ENCODE assay signal across 11 mouse cellular contexts in genomic region chr17:45889451-45889850, GRCm38 (mm10).
DNase-seq lines count a peak whose midpoint lies in the region; ATAC-seq and TF ChIP-seq lines count a peak whose summit lies in the region.
"Had no signal": no experiment of that assay in that cellular context is flagged by ENCODE, and none has a peak within 500 bp of the region (broad histone marks: within the 10 kb centered on the region; RNA-seq: fewer than 3 reads in every experiment).

No protein-coding gene starts in this region.

- no peak overlapping the region for H3K4me3 ChIP-seq in embryonic facial prominence, embryonic 15.5 days (replicated peaks)
- H3K4me3 ChIP-seq in lung, postnatal 0 days (ENCODE audit: low read depth, low read length) = no peak overlapping the region
- H3K4me3 ChIP-seq: forebrain, embryonic 15.5 days; intestine, embryonic 15.5 days; neural tube, embryonic 13.5 days had no signal

- H3K9me3 ChIP-seq in embryonic facial prominence, embryonic 15.5 days (replicated peaks) = no peaks in the 10 kb centered on the region
- no peaks in the 10 kb centered on the region for H3K9me3 ChIP-seq in lung, postnatal 0 days (ENCODE audit: low read length)
- H3K9me3 ChIP-seq: forebrain, embryonic 15.5 days; intestine, embryonic 15.5 days; neural tube, embryonic 13.5 days had no signal

- DNase-seq in kidney, adult 18-20 months = peak; percentile 38
- no peak for DNase-seq in kidney, adult 9 months
- peak; percentile 48 for DNase-seq in brain, adult 2 months (ENCODE audit: low read depth, low spot score)
- peak; percentile 76 for DNase-seq in lung, postnatal 0 days (ENCODE audit: low spot score)
- no peak for DNase-seq in layer of hippocampus, postnatal 10 days (ENCODE audit: low spot score in 2 of 2)
- DNase-seq in left cerebral cortex, adult 18-20 months (ENCODE audit: low spot score in 2 of 2) = no peak

- H3K9ac ChIP-seq in embryonic facial prominence, embryonic 15.5 days = no peak overlapping the region
- no peak overlapping the region for H3K9ac ChIP-seq in lung, postnatal 0 days (replicated peaks; ENCODE audit: low read depth)
- H3K9ac ChIP-seq: forebrain, embryonic 15.5 days; intestine, embryonic 15.5 days; liver, embryonic 14.5 days; neural tube, embryonic 13.5 days had no signal

- 34% methylated on average over 8 of the region's 8 CpGs for WGBS in embryonic facial prominence, embryonic 15.5 days
- WGBS in lung, postnatal 0 days = 30% methylated on average over 8 of the region's 8 CpGs

- no peak overlapping the region for H3K4me2 ChIP-seq in embryonic facial prominence, embryonic 15.5 days (replicated peaks)
- H3K4me2 ChIP-seq in lung, postnatal 0 days (replicated peaks; ENCODE audit: low read depth, low read length) = no peak overlapping the region
- H3K4me2 ChIP-seq: forebrain, embryonic 15.5 days; intestine, embryonic 15.5 days; neural tube, embryonic 13.5 days had no signal

- TF ChIP-seq EP300 in lung, postnatal 0 days (IDR thresholded peaks at IDR 0.05) = no peak

- no peaks in the 10 kb centered on the region for H3K27me3 ChIP-seq in embryonic facial prominence, embryonic 15.5 days
- H3K27me3 ChIP-seq in lung, postnatal 0 days (replicated peaks; ENCODE audit: insufficient read depth, low read length) = no peaks in the 10 kb centered on the region
- H3K27me3 ChIP-seq: forebrain, embryonic 15.5 days; intestine, embryonic 15.5 days had no signal

- no peak for TF ChIP-seq CTCF in lung, postnatal 0 days (IDR thresholded peaks at IDR 0.05)

- 0 out of 2 replicates have a peak, but pooled peaks have one; percentile 32 for ATAC-seq in embryonic facial prominence, embryonic 15.5 days (ENCODE audit: insufficient number of reproducible peaks, low FRiP score, low TSS enrichment, low read depth)
- peak; percentile 75 for ATAC-seq in lung, postnatal 0 days
- ATAC-seq: forebrain, embryonic 15.5 days; intestine, embryonic 15.5 days had no signal

- H3K4me1 ChIP-seq in embryonic facial prominence, embryonic 15.5 days = peaks cover 55% of the 10 kb centered on the region
- H3K4me1 ChIP-seq in lung, postnatal 0 days (ENCODE audit: insufficient read depth, low read depth, low read length) = peaks cover 18% of the 10 kb centered on the region
- H3K4me1 ChIP-seq: forebrain, embryonic 15.5 days had no signal

- peak overlapping the region; percentile 79 for H3K27ac ChIP-seq in embryonic facial prominence, embryonic 15.5 days (replicated peaks)
- H3K27ac ChIP-seq in lung, postnatal 0 days (ENCODE audit: low read length) = no peak overlapping the region
- H3K27ac ChIP-seq: forebrain, embryonic 15.5 days; intestine, embryonic 15.5 days; liver, embryonic 14.5 days; neural tube, embryonic 13.5 days had no signal

- no peaks in the 10 kb centered on the region for H3K36me3 ChIP-seq in embryonic facial prominence, embryonic 15.5 days
- no peaks in the 10 kb centered on the region for H3K36me3 ChIP-seq in lung, postnatal 0 days (ENCODE audit: insufficient read depth, low read length)
- H3K36me3 ChIP-seq: forebrain, embryonic 15.5 days; intestine, embryonic 15.5 days; neural tube, embryonic 13.5 days had no signal

Comparison
In these comparisons a context has a peak if more than half of its experiments do, and no peak if none do; other contexts are left out.
1. DNase-seq: peak in kidney, adult 18-20 months (single experiment), brain, adult 2 months (single experiment) and lung, postnatal 0 days (single experiment); none in kidney, adult 9 months (single experiment), layer of hippocampus, postnatal 10 days (0 of 2) and left cerebral cortex, adult 18-20 months (0 of 2).